Mouse (Mus musculus): Measurements from ENCODE around the gene Rgl1. TPM values are rescaled to one million over a fixed set of nuclear protein-coding genes. Genes with fewer than 3 reads are reported as not detected.
"Not testable (repeated sequence)": the region's sequence is repeated elsewhere in the genome, so short reads cannot be mapped to it uniquely, and the experiment has no call there.

Gene Rgl1
- polyA plus RNA-seq, 3 experiments from 2014 or later: 0.74 to 0.94 TPM; not detected in 1

DNA sequence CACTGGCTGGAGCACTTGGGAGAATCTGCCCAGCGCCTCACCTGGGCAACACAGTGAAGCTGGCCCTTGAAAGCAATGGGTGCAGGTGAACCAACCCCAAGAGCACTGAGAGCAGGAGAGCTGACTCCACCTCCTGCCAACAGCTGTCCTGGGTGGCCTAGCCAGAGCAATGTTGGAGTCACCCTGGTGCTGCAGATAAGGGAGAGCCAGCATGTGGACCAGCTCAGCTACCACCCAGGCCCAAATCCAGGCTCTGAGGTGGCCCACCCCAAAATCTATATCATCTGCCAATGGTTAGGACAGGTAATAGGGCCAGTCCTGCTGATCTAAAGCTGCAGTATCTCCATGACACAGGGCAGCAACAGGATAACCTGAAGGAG is 114.7 kb downstream of the Rgl1 start:
- ATAC-seq: no peak

DNA sequence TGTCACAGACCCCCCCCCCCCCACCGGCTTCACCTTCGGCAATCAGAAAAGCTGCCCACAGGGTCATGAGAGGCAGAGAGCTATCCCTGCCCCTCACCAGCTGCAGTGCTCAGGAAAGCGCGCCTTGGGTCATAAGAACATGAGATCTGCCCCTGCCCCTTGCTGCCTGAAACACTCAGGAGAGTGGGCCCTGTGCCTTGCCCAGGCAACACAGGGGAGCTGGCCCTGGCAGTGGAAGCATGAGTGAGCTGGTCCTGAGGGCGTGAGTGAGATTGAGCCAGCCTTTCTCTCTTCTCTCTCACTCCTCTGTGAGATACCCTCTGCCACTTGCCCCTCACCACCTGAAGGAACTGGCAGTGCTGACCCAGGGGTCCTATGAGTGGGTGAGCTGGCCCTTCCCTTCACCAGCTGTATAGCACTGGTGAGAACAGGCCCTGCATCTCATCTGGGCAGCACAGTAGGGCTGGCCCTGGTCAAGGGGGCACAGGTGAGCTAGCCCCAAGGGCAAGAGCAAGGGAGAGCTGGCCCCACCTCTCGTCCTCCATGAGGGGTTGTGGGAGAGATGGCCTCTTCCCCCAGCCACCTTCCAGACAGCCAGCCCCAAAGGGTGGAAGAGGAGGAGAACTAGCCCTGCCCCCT is 115.2 kb downstream of the Rgl1 start:
- ATAC-seq: no peak

DNA sequence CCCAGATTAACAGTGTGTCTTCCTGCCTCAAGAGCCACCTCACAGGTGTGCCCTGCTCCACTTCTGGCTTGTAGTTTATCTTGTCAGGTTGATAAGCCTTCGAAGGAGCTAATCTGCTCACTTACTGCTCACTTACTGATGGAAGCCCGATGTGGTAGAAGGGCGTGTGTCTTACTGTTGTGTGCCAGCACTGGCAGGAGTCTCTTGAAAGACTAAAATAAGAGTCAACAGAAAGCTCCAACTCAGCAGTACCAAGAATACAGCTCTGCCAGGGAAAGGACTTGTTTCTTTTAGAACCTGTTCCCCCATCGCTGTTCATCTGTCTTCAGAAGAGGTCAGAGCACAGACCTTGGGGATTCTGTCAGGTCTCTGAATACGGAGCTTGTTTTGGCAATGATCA is 118.1 kb downstream of the Rgl1 start:
- no peak for ATAC-seq

DNA sequence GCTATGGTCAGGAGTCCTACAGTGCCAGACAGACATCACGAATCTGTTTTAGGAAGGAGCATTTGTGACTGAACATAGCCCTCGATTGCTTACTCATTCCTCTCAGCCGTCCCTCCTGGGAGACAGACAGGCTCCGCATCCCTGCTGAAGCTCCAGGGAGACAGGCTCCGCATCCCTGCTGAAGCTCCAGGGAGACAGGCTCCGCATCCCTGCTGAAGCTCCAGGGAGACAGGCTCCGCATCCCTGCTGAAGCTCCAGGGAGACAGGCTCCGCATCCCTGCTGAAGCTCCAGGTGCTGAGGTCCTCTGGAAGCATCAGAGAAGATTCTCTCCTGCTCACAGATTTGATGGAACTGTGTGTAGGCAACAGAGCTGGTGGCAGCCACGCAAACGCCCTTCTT is 123.9 kb downstream of the Rgl1 start:
- not testable (repeated sequence) for ATAC-seq

DNA sequence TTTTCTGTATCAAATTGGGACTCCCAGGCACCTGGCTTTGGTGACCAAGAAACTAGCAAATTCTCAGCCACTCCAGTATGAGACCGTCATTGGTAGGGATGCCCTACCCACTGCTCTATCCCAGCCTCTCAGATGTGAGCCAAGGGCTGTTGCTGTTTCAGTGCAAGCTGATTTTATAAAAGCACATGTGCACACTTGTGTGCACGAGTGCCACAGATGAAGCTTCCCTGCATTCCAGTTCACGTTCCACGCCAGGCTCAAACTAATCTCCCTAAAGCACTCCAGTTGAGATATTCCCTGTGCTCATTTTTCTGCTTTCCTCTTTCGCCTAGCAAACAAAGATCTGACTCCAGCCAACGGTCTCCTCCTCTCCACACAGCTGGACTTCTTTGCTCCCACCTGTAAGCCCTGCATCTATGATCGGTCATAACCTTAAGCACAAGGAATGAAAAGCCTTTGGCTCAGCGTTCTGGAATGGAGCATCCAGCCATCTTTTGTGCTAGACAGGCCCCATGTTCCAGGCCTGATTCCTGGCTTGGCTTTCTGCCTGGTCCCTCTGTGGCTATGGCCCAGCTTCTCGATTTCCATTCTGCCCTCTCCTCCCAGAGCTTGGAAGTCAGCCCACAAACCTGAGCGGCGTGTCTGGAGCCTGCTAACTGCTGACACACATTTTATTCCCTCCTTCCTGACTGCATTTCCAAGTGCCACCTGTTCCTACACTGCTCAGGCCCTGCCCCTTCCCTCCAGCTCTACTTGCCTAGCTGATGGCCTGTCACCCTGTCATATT is 125.8 kb downstream of the Rgl1 start:
- no peak for ATAC-seq

DNA sequence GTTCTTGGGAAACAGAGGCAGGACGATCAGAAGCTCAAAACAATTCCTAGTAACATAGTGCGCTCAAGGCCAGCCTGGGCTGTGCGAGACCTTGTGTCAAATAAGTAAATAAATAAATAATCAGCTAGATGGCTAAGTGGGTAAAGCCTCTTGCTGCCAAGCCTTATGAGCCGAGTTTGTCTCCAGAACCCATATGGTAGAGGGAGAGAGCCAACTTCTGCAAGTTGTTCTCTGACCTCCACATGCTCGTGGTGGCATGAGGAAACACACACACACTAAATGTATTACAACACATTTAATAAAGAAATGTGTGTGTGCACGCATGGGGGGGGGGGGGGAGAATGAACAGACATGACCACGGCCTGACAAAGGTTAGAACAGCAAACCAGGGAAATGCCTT is 126.8 kb downstream of the Rgl1 start:
- no peak for ATAC-seq

DNA sequence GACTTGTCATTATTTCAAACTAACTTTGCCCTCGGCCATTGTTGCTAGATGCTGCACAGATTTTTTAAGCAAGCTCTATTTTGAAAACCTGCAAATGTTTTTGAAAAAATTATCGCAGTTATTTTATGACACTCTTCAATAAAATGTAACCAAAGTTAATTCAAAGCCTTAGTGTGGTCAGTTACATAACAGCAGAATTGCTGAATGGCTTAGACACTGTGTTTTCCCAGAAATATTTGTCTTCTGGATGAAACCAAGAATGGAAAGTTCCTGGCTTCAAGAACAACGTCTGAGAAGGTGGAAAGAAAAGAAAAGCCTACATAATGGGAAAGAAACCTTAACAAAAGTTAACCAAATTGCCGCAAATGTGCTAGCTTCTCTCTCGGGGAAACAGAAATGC is 131.5 kb downstream of the Rgl1 start:
- no peak for ATAC-seq

DNA sequence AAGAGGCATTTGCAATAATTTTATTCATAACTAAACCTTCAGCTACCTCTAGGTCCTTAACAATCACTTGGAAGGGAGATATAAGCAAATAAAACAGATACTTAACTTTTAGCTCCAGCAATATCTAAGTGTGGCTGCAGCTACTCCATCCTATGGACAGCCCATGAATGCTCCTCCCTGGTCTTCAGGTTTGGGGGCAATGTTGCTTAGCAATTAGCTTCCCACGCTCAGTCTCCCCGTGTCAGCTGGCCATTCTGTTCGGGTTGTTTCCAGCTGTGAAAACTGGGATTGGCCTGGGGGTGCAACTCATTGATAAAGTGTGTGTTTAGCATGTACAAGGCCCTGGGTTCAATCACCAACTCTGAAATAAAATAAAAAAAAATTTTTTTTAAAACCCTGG is 136.4 kb downstream of the Rgl1 start:
- no peak for ATAC-seq

DNA sequence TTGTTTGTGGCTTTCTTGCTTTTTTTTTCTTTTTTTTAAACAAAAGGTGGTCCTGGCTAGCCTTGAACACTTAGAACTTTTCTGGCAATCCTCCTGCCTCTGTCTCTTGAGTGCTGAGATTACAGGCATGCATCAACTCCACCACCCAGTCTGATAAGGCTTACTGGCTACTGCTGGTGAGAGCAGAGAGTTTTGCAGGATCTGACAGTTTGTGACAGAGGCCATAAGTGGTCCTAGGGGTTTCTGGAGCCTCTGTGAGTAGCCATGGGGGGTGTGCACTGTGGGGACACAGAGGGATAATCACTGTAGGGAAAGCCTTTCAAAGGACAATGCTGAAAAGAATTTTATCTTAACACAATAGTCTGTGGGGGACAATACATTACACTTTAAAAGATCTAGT is 140.5 kb downstream of the Rgl1 start:
- no peak for ATAC-seq

DNA sequence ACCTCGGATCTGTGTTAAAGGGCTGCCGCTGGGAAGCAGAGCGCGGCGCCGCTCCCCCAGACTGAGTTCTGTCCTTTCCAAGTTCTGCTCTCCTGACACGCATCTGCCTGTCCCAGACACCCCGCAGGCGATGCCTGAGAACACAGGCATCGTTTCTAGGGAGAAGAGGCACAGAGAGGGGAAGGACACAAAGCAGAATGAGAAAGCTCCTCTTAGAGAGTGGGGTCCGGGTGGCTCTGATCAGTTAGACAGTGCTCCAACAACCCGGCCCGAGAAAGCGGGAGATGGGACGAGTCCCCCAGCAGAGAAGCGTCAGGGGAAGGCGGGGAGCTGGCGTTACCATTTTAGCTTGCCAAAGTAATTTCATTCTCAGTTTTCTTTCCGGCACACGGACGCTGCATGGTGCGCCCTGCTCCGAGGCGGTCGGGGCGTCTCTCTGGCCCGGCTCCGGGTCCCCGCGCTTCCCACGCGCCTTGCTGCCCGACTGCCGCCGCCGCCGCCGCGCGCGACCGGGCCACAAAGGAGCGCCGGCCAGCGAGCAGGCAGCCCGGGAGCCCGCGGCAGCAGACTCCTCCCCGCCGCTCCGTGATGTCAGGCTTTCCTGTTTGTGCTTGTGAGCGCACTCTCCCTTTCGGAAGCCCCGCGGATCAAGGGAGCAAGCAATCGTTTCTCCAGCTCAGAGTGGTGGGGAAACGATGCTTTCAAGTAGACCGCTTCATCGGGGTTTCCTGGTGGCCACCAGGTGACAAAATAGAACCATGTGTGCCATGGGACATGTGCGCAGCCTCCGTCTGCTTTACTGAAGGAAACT is 141.3 kb downstream of the Rgl1 start:
- ATAC-seq: peak; percentile 67

DNA sequence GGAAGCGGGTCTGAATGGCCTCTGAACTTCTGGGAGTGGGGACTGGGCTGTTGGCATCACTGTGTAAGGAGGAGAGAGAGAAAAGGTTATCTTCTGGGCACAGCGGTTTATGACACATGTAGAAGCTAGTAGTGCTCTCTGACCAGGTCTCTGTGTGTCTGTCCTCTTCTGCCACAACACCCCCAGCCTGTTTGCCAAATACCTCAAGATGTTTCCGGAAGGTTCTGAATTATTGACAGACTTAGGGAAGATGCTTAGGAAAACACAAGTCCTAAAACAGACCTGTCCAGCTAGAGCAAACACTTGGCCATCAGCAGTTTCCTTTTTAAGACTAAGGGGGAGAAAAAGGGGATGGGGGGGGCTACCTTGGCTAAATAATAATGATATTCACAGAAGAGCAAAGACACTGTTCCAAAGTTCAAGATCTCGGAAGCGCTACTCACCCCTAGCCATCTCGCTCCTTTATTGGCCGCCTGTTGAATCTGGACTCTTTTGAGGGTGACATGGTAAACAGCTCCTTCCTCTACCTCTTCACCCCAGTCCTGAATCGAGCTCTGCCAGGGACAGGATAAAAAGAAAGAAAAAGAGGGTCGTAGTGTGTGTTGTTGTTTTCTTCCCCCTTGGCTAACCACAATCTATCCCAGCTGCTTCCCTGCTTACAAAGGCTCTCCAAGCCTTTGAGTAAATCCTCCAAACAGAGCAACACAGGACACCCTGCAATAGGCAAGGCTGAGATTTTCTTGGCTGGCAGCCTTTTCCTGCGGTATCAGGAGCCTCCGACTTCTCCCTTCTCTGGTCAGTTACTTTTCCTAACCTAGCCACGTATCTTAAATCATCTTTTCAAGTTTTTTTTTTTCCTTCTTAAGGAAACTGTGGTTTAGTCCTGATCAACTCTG is 142.5 kb downstream of the Rgl1 start:
- ATAC-seq: no peak

DNA sequence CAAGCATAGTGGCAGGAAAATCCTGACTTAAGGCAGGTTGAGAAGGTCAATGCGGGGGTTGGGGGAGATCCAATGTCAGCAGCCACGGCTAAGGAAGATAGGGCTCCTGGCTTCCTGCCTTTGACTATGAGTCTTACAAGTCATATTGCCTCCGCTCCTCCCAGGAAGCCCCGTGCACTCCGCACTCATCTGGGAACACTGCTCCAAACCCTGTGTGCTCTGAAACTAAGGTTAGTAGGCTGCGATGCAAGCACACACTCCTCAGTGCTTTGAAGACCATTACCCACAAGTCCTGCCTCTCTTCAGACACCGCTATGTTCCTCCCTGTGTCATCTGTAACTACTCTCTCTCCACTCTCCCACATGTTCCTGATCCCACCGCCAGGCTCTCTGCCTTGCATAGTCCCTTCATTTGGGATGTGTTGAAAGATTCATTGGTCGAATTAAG is 143.4 kb downstream of the Rgl1 start:
- no peak for ATAC-seq

DNA sequence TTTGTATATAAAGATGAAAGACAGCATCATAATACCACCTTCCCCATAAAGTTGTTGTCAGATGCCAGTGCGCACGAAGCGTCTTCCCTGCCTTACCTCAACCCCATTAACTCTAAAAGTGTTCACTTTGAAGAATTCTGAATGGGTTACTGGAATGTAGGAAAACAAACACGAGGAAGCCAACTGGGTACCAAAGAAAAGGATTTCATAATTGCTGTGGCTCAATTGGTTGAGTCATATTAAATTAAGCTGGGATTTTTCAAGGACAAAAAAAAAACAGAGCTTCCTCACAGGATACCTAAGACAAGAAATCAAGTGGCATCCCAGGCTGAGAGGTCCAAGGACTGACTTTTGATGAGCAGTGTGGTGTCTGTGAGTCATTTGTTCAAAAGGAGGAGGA is 144.5 kb downstream of the Rgl1 start:
- ATAC-seq: no peak

DNA sequence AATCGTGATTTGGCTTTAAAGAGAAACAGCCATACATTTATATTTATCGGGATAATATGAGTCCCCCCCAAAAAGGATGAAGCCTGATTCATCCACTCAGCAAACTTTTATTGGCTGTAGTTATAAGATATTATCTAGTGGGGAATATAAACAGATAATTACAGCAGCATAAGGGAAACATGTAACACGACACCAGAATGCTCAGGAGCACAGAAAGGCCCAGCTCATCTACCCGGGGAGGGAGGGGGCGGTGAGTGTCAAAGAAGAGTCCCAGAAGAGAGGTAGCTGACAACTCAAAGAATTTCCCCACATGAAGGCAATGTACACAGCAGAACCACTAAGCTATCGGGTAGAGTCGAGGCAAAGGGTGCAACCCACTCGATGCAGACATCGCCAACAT is 146.8 kb downstream of the Rgl1 start:
- no peak for ATAC-seq

DNA sequence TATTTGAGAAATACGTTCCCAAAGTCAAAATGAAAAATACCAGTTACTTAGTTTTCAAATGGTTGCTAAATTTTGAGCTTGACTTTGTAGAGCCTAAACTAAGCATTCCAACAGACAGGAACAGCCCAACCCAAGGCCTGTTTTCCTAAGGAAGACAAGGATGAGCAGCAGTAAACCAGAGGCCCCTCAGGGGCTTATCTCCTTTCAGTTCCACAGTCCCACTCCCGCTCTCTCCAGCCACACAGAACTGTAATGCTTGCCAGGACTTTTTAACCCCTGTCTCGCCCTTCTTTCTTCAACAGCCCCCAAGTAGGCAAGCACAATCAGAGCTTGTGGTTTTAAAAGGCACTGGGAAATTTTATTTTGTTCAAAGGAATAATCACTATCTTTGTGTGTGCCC is 147.3 kb downstream of the Rgl1 start:
- ATAC-seq: no peak

DNA sequence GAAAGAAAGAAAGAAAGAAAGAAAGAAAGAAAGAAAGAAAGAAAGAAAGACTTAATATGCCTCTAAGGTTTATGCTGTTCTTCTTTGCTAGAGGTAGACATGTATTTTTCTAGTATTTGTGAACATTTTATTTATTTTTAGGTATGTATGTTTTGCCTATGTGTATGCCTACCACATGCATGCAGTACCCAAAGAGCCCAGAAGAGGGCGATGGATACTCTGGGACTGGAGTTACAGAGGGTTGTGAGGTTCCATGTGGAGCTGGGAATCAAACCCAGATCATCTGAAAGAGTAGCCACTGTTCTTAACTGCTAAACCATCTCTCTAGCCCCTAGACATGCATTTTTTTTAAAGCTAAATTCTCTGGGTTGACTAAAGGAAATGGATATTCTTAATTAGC is 147.8 kb downstream of the Rgl1 start:
- no peak for ATAC-seq

DNA sequence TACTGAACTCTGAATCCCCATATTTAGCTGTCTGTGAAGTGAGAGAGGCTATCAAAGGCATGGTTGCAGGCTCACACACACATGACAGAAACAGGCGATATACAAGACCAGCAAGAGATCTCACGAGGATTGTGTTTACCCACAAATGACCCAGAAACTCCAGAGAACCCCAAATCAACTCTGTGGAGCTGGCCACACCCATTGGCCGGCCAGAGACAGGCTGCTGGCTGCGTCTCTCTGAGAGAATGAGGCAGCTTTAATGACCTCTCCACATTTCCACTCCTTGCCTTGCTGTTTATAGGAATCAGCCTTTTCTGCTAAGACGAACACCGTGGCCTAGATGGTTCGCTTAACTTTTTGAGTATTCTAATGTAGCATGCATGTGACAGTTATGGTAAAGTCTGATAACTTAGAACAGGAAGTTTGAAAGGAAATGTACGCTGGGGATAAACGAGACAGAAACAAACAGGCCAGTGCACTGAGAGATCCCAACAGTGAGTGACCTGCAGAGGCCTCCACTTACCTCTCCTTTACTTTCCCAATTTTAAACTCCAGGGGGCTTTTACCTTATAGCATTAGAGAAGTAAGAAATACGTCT is 148.3 kb downstream of the Rgl1 start:
- no peak for ATAC-seq

DNA sequence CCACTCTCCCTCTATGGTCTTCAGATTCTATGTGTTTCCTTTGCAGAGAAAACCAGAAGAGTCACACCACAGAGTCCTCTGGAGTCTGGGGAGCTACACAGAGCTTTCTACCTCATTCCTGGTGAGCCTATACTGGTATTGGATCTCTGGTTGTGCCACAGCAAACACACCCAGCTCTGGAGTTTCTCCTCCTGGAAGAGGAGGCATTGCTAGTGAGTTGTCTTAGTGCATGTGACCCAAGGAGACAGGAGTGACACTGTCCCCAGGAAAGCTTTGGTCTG is 149.4 kb downstream of the Rgl1 start:
- ATAC-seq: no peak

DNA sequence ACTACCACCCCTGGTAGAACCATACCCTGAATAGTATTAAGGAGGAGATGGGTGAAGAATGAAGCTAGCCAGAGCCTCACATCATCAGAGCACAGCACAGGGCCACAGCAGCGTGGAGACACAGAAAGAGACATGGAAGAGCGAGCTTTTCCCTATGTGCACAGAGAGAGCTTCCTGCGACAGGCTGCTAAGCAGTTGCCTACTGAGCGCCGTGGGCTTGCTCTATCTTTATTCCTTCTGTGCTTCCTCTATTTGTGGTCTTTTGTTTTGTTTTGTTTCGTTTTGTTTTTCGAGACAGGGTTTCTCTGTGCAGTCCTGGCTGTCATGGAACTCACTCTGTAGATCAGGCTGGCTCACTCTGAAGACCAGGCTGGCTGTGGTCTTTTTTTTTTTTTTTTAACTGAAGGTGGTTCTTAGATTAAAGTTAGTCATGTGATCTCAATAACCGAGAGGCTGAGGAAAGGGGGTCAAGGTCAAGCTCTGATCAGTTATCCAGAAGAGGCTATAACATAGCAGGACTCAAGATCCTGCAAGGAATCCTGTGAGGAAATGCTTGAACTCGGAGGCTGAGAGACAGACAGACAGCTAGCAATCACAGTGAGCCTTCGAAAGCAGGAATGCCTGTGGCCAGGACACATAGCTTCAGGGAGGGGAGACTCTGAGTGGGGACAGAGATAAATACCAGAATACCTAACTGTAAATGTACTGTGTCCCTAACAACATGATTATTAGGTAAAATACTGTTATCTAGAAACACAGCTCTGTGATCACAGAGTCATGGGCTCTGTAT is 150.0 kb downstream of the Rgl1 start:
- no peak for ATAC-seq

DNA sequence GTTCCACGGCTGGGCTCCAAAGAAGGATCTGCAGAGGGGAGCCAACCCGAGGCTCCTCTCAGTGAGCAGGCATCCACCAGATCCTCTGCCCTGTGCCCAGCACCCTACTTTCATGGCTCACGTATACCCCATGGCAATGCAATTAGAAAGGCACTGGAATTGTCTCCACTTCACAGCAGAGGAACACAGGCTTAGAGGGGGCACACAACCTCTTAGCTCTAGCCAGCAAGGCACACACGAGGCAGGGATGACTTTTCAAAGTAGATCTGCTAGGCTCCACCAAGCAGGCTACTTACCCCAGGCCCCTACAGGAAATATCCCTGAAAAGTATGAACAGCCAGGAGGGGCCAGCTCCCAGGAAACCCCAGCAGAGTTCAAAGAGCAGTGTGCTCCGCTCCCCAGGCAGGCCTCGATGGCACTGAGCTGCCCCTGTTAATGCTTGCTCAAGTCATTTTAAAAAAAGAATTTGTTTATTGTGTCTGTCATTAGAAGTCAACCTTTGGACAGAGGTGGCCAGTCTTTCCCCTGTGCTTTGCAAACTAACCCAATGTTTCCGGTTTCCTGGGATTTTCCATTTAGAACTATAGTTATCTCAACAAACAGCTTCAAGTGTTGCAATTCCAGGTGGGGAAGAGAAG is 151.3 kb downstream of the Rgl1 start:
- no peak for ATAC-seq

Data from inflammation-experienced regulatory T-cells, adult 6 months (primary cell).